Mouse (Mus musculus): ENCODE data around the gene Uevld. TPM values are rescaled to one million over a fixed set of nuclear protein-coding genes. Genes with fewer than 3 reads are reported as not detected.

Uevld gene
- total and polyA plus RNA-seq, 2 experiments from 2014 or later, result 3.7 to 10.1 TPM

DNA sequence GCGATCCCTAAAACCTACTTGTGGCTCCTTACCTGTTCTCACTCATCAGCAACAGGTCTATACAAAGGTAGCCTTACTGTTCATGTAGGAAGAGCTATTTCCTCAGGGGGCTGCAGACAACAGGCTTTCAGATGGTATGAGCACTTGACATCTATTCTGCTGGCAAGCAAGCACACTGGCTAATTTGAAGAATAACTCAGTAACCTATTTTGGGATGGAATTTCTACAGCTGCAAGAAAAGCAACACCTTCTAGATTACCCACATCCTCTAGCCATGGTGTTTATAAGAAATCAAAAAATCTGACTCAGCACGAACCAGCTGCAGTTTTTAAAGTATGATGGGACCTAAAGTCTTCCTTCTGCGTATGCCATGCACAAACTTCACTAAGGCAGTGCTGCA lies 27.0 kb downstream of the Uevld start:
- DNase-seq (ENCODE audit: low spot score), result no peak
- ATAC-seq (ENCODE audit: low FRiP score), result no peak
- peaks cover 33% of the 10 kb centered on the region for H3K36me3 ChIP-seq (ENCODE audit: insufficient read depth, low read length)
- H3K9me3 ChIP-seq (ENCODE audit: low read length), result no peaks in the 10 kb centered on the region
- no peaks in the 10 kb centered on the region for H3K4me1 ChIP-seq (ENCODE audit: insufficient read depth, low read length)
- no peak overlapping the region for H3K4me3 ChIP-seq (ENCODE audit: low read depth, low read length)
- 94% methylated on average over 3 of the region's 3 CpGs for WGBS
- no peaks in the 10 kb centered on the region for H3K27me3 ChIP-seq (ENCODE audit: insufficient read depth, low read length)
- no peak overlapping the region for H3K27ac ChIP-seq (ENCODE audit: low read depth, low read length)
- no peak overlapping the region for H3K4me2 ChIP-seq (ENCODE audit: low read depth, low read length, poor library complexity, severe bottlenecking)
- no peak for TF ChIP-seq CTCF (IDR thresholded peaks at IDR 0.05)
- H3K9ac ChIP-seq (replicated peaks; ENCODE audit: low read length, poor library complexity, severe bottlenecking), result no peak overlapping the region

DNA sequence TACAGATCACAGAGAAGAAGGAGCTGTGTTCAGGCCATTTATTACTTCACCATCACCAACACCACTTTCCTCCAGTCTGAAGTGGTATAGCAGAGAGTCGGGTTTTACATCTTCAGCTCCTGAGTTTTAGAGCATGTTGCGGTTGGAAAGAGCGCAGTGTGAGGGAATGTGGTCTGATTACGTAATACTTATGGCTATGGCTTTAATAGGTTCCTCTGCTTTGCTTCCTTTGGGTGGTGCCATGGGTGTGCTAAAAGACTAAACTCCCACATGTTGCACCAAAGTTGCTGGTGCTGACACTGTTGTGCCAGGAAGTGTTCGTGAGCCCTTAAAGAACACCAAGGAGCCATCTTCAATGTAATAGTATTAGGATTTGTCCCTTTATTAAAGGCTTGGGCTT lies 30.0 kb downstream of the Uevld start:
- no peaks in the 10 kb centered on the region for H3K27me3 ChIP-seq (ENCODE audit: insufficient read depth, low read length)
- peaks cover 25% of the 10 kb centered on the region for H3K36me3 ChIP-seq (ENCODE audit: insufficient read depth, low read length)
- no peak for ATAC-seq (ENCODE audit: low FRiP score)
- no peak overlapping the region for H3K27ac ChIP-seq (ENCODE audit: low read depth, low read length)
- no peak for TF ChIP-seq CTCF (IDR thresholded peaks at IDR 0.05)
- WGBS, result 92% methylated on average over 5 of the region's 5 CpGs
- no peak for DNase-seq (ENCODE audit: low spot score)
- H3K4me1 ChIP-seq (ENCODE audit: insufficient read depth, low read length), result no peaks in the 10 kb centered on the region
- H3K4me3 ChIP-seq (ENCODE audit: low read depth, low read length), result no peak overlapping the region
- no peak overlapping the region for H3K4me2 ChIP-seq (ENCODE audit: low read depth, low read length, poor library complexity, severe bottlenecking)
- no peaks in the 10 kb centered on the region for H3K9me3 ChIP-seq (ENCODE audit: low read length)
- no peak overlapping the region for H3K9ac ChIP-seq (replicated peaks; ENCODE audit: low read length, poor library complexity, severe bottlenecking)

DNA sequence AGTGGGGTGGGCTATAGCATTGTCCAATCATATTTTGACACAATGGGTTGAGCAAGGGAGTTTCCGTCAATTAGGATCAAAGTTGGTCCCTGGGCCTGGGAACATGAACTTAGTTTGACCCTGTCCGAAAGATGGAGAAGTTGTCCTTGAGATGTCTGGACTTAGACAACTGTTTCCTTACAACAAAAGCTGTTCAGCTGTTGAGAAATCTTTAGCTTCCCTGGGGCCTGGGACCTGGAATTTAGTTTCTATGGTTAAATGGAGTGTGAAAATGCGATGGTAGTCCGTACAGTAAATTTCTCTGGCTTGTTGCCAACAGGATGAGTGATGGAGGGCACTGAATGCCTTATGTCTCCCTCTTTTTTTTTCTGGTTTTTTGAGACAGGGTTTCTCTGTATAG lies 36.3 kb downstream of the Uevld start:
- no peak for ATAC-seq (ENCODE audit: low FRiP score)
- no peak for DNase-seq (ENCODE audit: low spot score)
- Histone ChIP-seq H3K4me1 (ENCODE audit: insufficient read depth, low read length) (0 out of 2 replicates have a peak, but pooled peaks cover 11% of the 10 kb centered on the region), H3K4me2 (ENCODE audit: low read depth, low read length, poor library complexity, severe bottlenecking) (no peak overlapping the region), H3K27ac (ENCODE audit: low read depth, low read length) (no peak overlapping the region), H3K36me3 (ENCODE audit: insufficient read depth, low read length) (peaks cover 6% of the 10 kb centered on the region; the same call in 1 of the 2 replicates), H3K4me3 (ENCODE audit: low read depth, low read length) (no peak overlapping the region), H3K27me3 (ENCODE audit: insufficient read depth, low read length) (no peaks in the 10 kb centered on the region), H3K9me3 (ENCODE audit: low read length) (no peaks in the 10 kb centered on the region), H3K9ac (replicated peaks; ENCODE audit: low read length, poor library complexity, severe bottlenecking) (no peak overlapping the region)
- TF ChIP-seq CTCF (IDR thresholded peaks at IDR 0.05), result no peak
- WGBS, result 85% methylated on average over 4 of the region's 4 CpGs

DNA sequence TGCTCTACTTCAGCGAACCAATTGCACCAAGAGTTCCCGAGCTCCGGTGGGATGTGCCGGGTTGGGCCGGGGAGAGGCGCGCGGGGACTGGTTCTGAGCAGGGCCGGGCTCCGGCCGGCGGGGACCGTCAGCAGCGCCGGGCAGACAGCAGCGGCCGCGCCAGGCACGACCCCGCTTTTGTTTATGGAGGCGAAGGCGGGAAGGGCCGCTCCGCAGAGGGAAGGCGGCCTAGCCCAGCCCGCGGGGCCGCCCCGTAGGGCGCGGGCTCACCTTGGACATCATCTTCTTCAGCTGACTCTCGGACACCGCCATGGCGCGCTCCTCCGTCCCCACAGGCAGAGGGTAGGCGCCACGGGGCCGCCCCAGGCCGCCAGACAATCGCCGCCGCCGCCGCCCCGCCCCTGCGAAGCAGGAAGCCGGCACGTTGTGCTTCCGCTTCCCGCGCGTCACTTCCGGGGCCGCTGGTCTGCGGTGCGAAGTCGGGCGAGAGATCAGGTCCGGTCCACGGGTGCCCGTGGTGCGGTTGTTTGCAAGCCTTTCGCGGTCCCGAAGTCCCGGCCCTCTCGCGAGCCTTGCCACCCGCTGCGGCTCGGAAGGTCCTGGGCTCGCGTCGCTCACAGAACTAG lies 38.7 kb downstream of the Uevld start, which contains the start of gene Tsg101:
Tsg101 (minus strand) TSS at position 419 of the 626 bp plus-strand sequence.
- peak; percentile 95 for ATAC-seq (ENCODE audit: low FRiP score)
- peak; percentile 90 for DNase-seq (ENCODE audit: low spot score)
- Histone ChIP-seq H3K4me1 (ENCODE audit: insufficient read depth, low read length) (0 out of 2 replicates have a peak, but pooled peaks cover 11% of the 10 kb centered on the region), H3K27me3 (ENCODE audit: insufficient read depth, low read length) (no peaks in the 10 kb centered on the region), H3K4me2 (ENCODE audit: low read depth, low read length, poor library complexity, severe bottlenecking) (peak within 1 kb of the TSS; percentile 69), H3K9ac (replicated peaks; ENCODE audit: low read length, poor library complexity, severe bottlenecking) (peak within 1 kb of the TSS; percentile 90), H3K9me3 (ENCODE audit: low read length) (no peaks in the 10 kb centered on the region), H3K36me3 (ENCODE audit: insufficient read depth, low read length) (no peaks in the 10 kb centered on the region), H3K4me3 (ENCODE audit: low read depth, low read length) (peak within 1 kb of the TSS; percentile 97), H3K27ac (ENCODE audit: low read depth, low read length) (peak within 1 kb of the TSS; percentile 95)
- under 1% methylated on average over 60 of the region's 75 CpGs for WGBS
- TF ChIP-seq CTCF (IDR thresholded peaks at IDR 0.05), result peak; percentile 37; the same call in 1 of the 2 replicates

DNA sequence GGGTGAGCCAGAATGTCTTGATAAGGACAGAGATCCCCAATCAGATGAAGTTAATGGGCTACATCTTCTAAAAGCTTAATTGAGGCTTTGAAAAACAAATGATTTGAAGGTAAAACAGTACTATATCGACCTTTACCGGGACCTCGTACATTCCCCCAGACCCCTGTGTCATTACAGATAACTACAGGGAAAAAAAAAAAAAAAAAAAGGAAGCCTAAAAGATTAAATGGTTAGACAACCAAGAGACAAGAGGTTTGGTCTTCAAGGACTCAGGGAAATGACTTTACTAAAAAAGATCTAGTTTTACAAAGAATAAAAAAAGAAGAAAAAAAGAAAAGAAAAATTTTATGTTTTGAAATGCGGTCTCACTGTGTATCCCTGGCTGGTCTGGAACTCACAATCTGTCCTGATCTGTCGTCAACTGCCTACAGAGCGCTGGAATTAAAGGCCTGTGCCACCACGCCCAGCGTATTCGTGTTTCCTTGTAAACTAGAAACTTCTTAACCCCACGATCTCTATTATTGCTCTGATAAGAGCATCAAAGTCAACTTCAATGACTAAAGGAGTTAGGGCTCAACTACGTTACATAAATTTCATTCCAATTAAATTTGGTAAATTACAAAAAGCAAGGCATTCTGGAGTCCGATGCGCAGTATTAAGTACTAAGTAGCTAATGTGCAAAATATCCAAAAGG lies 39.5 kb downstream of the Uevld start:
- Histone ChIP-seq H3K27ac (ENCODE audit: low read depth, low read length) (no peak overlapping the region), H3K4me1 (ENCODE audit: insufficient read depth, low read length) (0 out of 2 replicates have a peak, but pooled peaks cover 11% of the 10 kb centered on the region), H3K36me3 (ENCODE audit: insufficient read depth, low read length) (no peaks in the 10 kb centered on the region), H3K9me3 (ENCODE audit: low read length) (no peaks in the 10 kb centered on the region), H3K4me2 (ENCODE audit: low read depth, low read length, poor library complexity, severe bottlenecking) (peak overlapping the region; percentile 69), H3K9ac (replicated peaks; ENCODE audit: low read length, poor library complexity, severe bottlenecking) (peak overlapping the region; percentile 90), H3K4me3 (ENCODE audit: low read depth, low read length) (peak overlapping the region; percentile 97), H3K27me3 (ENCODE audit: insufficient read depth, low read length) (no peaks in the 10 kb centered on the region)
- ATAC-seq (ENCODE audit: low FRiP score) (no peak), DNase-seq (ENCODE audit: low spot score) (peak; percentile 7)
- TF ChIP-seq CTCF (IDR thresholded peaks at IDR 0.05), result no peak
- 20% methylated on average over 13 of the region's 13 CpGs for WGBS

DNA sequence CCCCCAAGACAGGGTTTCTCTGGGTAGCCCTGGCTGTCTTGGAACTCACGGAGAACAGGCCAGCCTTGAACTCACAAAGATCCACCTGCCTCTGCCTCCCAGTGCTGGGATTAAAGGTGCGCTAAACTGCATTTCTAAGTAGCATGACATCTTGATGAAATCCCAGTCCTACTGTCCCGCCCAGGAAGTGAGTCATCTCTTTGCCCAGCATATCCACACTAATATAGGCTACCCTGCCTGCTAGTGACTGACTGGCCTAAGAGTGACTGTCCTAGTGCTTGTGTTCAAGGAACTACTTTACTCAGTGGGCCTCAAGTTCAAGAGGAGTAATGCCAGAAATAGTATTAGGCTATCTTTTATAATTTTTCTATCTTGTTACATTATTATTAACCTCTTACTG lies 42.0 kb downstream of the Uevld start:
- ATAC-seq (ENCODE audit: low FRiP score), result no peak

More for the DNA sequence above, 42.0 kb downstream of the Uevld start:
- H3K27ac ChIP-seq (ENCODE audit: low read depth, low read length), result no peak overlapping the region
- H3K36me3 ChIP-seq (ENCODE audit: insufficient read depth, low read length), result peaks cover 8% of the 10 kb centered on the region
- no peak overlapping the region for H3K4me3 ChIP-seq (ENCODE audit: low read depth, low read length)
- H3K4me1 ChIP-seq (ENCODE audit: insufficient read depth, low read length), result 0 out of 2 replicates have a peak, but pooled peaks cover 11% of the 10 kb centered on the region
- 92% methylated on average over 3 of the region's 3 CpGs for WGBS
- TF ChIP-seq CTCF (IDR thresholded peaks at IDR 0.05), result no peak
- no peaks in the 10 kb centered on the region for H3K27me3 ChIP-seq (ENCODE audit: insufficient read depth, low read length)
- no peak overlapping the region for H3K4me2 ChIP-seq (ENCODE audit: low read depth, low read length, poor library complexity, severe bottlenecking)
- no peak for DNase-seq (ENCODE audit: low spot score)
- no peaks in the 10 kb centered on the region for H3K9me3 ChIP-seq (ENCODE audit: low read length)
- no peak overlapping the region for H3K9ac ChIP-seq (replicated peaks; ENCODE audit: low read length, poor library complexity, severe bottlenecking)
